Mouse (Mus musculus) liver, embryonic 14.5 days (tissue): ENCODE measurements around the gene Nhsl2.

Experiments used
- CTCF ChIP-seq: IDR thresholded peaks from 2 replicates; pipeline ENCODE4 v1.5.1; 2016; ENCODE audit warnings: antibody characterized with exemption, low read depth, control low read depth
- EP300 ChIP-seq: IDR thresholded peaks from 2 replicates; pipeline ENCODE4 v1.6.1; 2016; ENCODE audit warnings: antibody characterized with exemption, low read depth

- TF ChIP-seq CTCF: no peak
- no peak for TF ChIP-seq EP300
Measured at GRCm38 (mm10) chrX:101943743-101944142, 94.6 kb downstream of the Nhsl2 start.
